Mouse (Mus musculus) liver, embryonic 14.5 days (tissue): ENCODE measurements around the gene Acaca. TPM values are rescaled to one million over a fixed set of nuclear protein-coding genes. Genes with fewer than 3 reads are reported as not detected.

Experiments used
- ATAC-seq: fragments of 200-750 bp; cut with Nextera tagmentation; 2 replicates; pipeline ENCODE4 v1.8.0; 2017; ENCODE audit warnings: moderate number of reproducible peaks, mild to moderate bottlenecking, moderate library complexity; ENCODE audit not compliant: insufficient read depth
- DNase-seq, 3 experiments: peaks; one replicate each; pipeline ENCODE4 v3.0.0-alpha.2; 2012 to 2013; ENCODE audit warnings: low read depth in 3 of 3, low spot score in 3 of 3
- H3K27ac ChIP-seq: fragments of 300-500 bp; sonication (generic); 2 replicates; pipeline ENCODE4 v1.5.1; 2014; ENCODE audit warnings: moderate library complexity, mild to moderate bottlenecking, control low read depth, inconsistent platforms
- H3K27me3 ChIP-seq: fragments of 300-500 bp; sonication (generic); 2 replicates; pipeline ENCODE4 v1.6.1; 2014; ENCODE audit warnings: mild to moderate bottlenecking, low read length, moderate library complexity; ENCODE audit not compliant: control insufficient read depth, insufficient read depth
- H3K36me3 ChIP-seq: fragments of 300-500 bp; sonication (generic); replicated peaks from 2 replicates; pipeline ENCODE4 v1.6.1; 2014; ENCODE audit warnings: low read depth; ENCODE audit not compliant: control insufficient read depth, insufficient read depth
- H3K4me1 ChIP-seq, 2 experiments: fragments of 200-500 bp in 1 of 2; fragments of 300-500 bp in 1 of 2; sonication (generic) in 1 of 2; replicated peaks; 2 replicates each; pipeline ENCODE4 v1.6.1; 2012 to 2014; ENCODE audit warnings: antibody characterized with exemption in 1 of 2, inconsistent platforms in 1 of 2, low read length in 1 of 2; ENCODE audit not compliant: control insufficient read depth in 2 of 2, insufficient read depth in 2 of 2
- H3K4me2 ChIP-seq: fragments of 300-500 bp; sonication (generic); 2 replicates; pipeline ENCODE4 v1.6.1; 2014; ENCODE audit warnings: low read depth, mild to moderate bottlenecking, control low read depth, moderate library complexity
- H3K4me3 ChIP-seq, 2 experiments: fragments of 200-500 bp in 1 of 2; fragments of 300-500 bp in 1 of 2; sonication (generic) in 1 of 2; 2 replicates each; pipeline ENCODE4 v1.5.1; 2012 to 2014; ENCODE audit warnings: low read depth in 2 of 2, low read length in 2 of 2, mild to moderate bottlenecking in 2 of 2, control low read depth in 1 of 2, inconsistent platforms in 1 of 2, moderate library complexity in 1 of 2; ENCODE audit not compliant: insufficient read depth in 1 of 2
- H3K9ac ChIP-seq: fragments of 300-500 bp; sonication (generic); replicated peaks from 2 replicates; pipeline ENCODE4 v1.6.1; 2014; ENCODE audit warnings: mild to moderate bottlenecking, control low read depth, moderate library complexity
- H3K9me3 ChIP-seq: fragments of 300-500 bp; sonication (generic); 2 replicates; pipeline ENCODE4 v1.6.1; 2016; ENCODE audit warnings: low read length, mixed read lengths; ENCODE audit not compliant: control insufficient read depth
- CTCF ChIP-seq: IDR thresholded peaks from 2 replicates; pipeline ENCODE4 v1.5.1; 2016; ENCODE audit warnings: antibody characterized with exemption, low read depth, control low read depth
- EP300 ChIP-seq: IDR thresholded peaks from 2 replicates; pipeline ENCODE4 v1.6.1; 2016; ENCODE audit warnings: antibody characterized with exemption, low read depth
- WGBS: fragments of 180-500 bp; shearing (Covaris S2); extraction: QIAGEN DNeasy Blood & Tissue Kit; methylation state at CpG from one replicate; pipeline ENCODE4 v1.1.7; 2014; ENCODE audit not compliant: insufficient replicate concordance; 5-methylcytosine and 5-hydroxymethylcytosine counted together
- polyA plus RNA-seq, 2 experiments: library from polyadenylated mRNA; depleted of rRNA in 1 of 2; stranded (reverse) in 1 of 2; unstranded in 1 of 2; fragments of >200 nt; fragmentation: Nextera tagmentation in 1 of 2; extraction: Ambion mirVana in 1 of 2; gene quantifications; 2 replicates each; pipeline versions ENCODE4 v1.2.1 to v1.2.3; 2012 to 2014

Gene Acaca
- polyA plus RNA-seq, 2 experiments: 4.7 to 6.6 TPM

- H3K4me2 ChIP-seq: no peak overlapping the region
- no peaks in the 10 kb centered on the region for H3K9me3 ChIP-seq
- WGBS: 67% methylated on average over 3 of the region's 3 CpGs
- no peak for TF ChIP-seq EP300
- TF ChIP-seq CTCF: no peak
- no peaks in the 10 kb centered on the region for H3K4me1 ChIP-seq
- no peak overlapping the region for H3K27ac ChIP-seq
- H3K4me3 ChIP-seq: no peak overlapping the region
- no peak overlapping the region for H3K9ac ChIP-seq
- DNase-seq (no peak), ATAC-seq (no peak)
- H3K36me3 ChIP-seq: no peaks in the 10 kb centered on the region
- H3K27me3 ChIP-seq: no peaks in the 10 kb centered on the region
Measured at GRCm38 (mm10) chr11:84290781-84291180, 161.3 kb downstream of the Acaca start.

GRCm38 (mm10) chr11:84292532-84292931 lies 163.1 kb downstream of the Acaca start:
- no peak for DNase-seq
- Histone ChIP-seq H3K27me3 (no peaks in the 10 kb centered on the region), H3K9me3 (no peaks in the 10 kb centered on the region), H3K9ac (no peak overlapping the region), H3K4me3 (no peak overlapping the region), H3K27ac (no peak overlapping the region), H3K4me2 (no peak overlapping the region), H3K4me1 (no peaks in the 10 kb centered on the region), H3K36me3 (no peaks in the 10 kb centered on the region)
- TF ChIP-seq EP300: no peak
- TF ChIP-seq CTCF: no peak
- 45% methylated on average over 3 of the region's 3 CpGs for WGBS
- no peak for ATAC-seq

GRCm38 (mm10) chr11:84293288-84293687 lies 163.8 kb downstream of the Acaca start:
- no peak overlapping the region for H3K4me2 ChIP-seq
- H3K4me1 ChIP-seq: no peaks in the 10 kb centered on the region
- H3K27ac ChIP-seq: no peak overlapping the region
- ATAC-seq (no peak), DNase-seq (no peak)
- TF ChIP-seq CTCF (no peak), EP300 (no peak)
- WGBS: 77% methylated on average over 3 of the region's 3 CpGs
- no peak overlapping the region for H3K9ac ChIP-seq
- H3K27me3 ChIP-seq: no peaks in the 10 kb centered on the region
- H3K9me3 ChIP-seq: no peaks in the 10 kb centered on the region
- H3K36me3 ChIP-seq: no peaks in the 10 kb centered on the region
- H3K4me3 ChIP-seq: no peak overlapping the region

- Histone ChIP-seq H3K27ac (no peak overlapping the region), H3K4me1 (no peaks in the 10 kb centered on the region), H3K4me3 (no peak overlapping the region), H3K36me3 (peaks cover 5% of the 10 kb centered on the region), H3K4me2 (no peak overlapping the region), H3K9ac (no peak overlapping the region), H3K27me3 (no peaks in the 10 kb centered on the region), H3K9me3 (no peaks in the 10 kb centered on the region)
- 61% methylated on average over 2 of the region's 2 CpGs for WGBS
- no peak for TF ChIP-seq CTCF
- no peak for TF ChIP-seq EP300
- DNase-seq: no peak
- no peak for ATAC-seq
Measured at GRCm38 (mm10) chr11:84296337-84296736, 166.9 kb downstream of the Acaca start.

GRCm38 (mm10) chr11:84305474-84305873 lies 176.0 kb downstream of the Acaca start:
- DNase-seq (no peak), ATAC-seq (no peak)
- H3K9me3 ChIP-seq: no peaks in the 10 kb centered on the region
- H3K9ac ChIP-seq: no peak overlapping the region
- no peak overlapping the region for H3K4me2 ChIP-seq
- H3K4me1 ChIP-seq: no peaks in the 10 kb centered on the region
- TF ChIP-seq EP300 (no peak), CTCF (no peak)
- 88% methylated on average over 1 of the region's 1 CpGs for WGBS
- H3K27ac ChIP-seq: no peak overlapping the region
- H3K36me3 ChIP-seq: peaks cover 4% of the 10 kb centered on the region
- no peaks in the 10 kb centered on the region for H3K27me3 ChIP-seq
- H3K4me3 ChIP-seq: no peak overlapping the region

- H3K27me3 ChIP-seq: no peaks in the 10 kb centered on the region
- H3K36me3 ChIP-seq: no peaks in the 10 kb centered on the region
- ATAC-seq (no peak), DNase-seq (no peak)
- no peak overlapping the region for H3K27ac ChIP-seq
- H3K9me3 ChIP-seq: no peaks in the 10 kb centered on the region
- no peak overlapping the region for H3K4me3 ChIP-seq
- no peaks in the 10 kb centered on the region for H3K4me1 ChIP-seq
- H3K9ac ChIP-seq: no peak overlapping the region
- TF ChIP-seq EP300 (no peak), CTCF (no peak)
- 84% methylated on average over 6 of the region's 6 CpGs for WGBS
- H3K4me2 ChIP-seq: no peak overlapping the region
Measured at GRCm38 (mm10) chr11:84306158-84306742, 176.8 kb downstream of the Acaca start.
